Mouse (Mus musculus): Measurements from ENCODE around the gene Acpp. TPM values are rescaled to one million over a fixed set of nuclear protein-coding genes. Genes with fewer than 3 reads are reported as not detected.

Acpp gene
- polyA plus RNA-seq, 1 experiment from 2014 or later: 9.8 TPM

DNA sequence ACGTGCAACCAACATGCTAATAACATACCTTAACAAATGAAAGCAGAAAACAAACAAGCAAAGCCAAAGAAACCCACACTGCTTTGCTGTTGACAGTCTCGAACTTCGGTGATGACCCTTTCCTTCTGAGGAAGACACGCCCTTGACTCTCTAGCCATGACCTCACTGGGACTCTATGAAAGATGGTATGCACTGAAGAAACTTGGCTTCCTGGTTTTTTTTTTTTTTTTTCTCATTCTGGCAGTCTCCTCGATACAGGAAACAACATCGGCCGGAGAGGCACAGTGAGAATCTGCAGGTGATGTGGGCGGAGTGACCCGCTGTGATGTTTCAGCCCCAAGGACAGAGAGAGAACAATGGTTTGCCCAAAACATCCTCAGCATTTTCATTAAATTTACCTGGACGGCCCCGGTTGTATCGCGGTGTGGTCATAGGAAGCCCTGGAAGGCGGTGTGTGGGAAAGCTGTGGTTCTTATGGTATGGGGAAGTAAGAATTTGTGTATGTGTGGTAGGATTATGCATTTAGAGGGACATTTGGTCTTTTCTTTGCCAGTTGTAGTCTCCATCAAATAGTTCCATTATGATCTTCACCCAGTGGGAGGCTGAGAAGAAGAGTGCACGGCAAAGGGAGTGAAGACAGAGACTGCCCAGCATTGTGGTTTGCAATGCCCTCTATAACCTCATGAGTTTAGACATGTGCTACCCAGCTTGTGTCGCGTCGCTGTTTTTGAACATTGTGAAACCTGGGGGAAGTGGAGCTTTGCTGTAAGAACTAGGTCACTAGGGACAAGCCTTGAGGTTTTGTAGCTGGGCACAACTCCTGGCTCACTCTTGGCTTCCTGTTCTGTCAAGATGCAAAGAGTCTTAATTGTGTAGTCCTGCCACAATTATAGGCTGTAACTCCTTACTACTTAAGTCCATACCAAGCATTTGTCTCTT is 1.2 kb upstream of the Acpp start:
- Histone ChIP-seq H3K27ac (replicated peaks) (no peak overlapping the region), H3K4me2 (replicated peaks; ENCODE audit: low read depth) (no peak overlapping the region), H3K36me3 (ENCODE audit: control insufficient read depth, insufficient read depth, low read length) (no peaks in the 10 kb centered on the region), H3K4me1 (replicated peaks; ENCODE audit: control insufficient read depth, insufficient read depth) (no peaks in the 10 kb centered on the region), H3K9ac (ENCODE audit: low read length) (no peak overlapping the region), H3K9me3 (ENCODE audit: control insufficient read depth, low read length) (no peaks in the 10 kb centered on the region), H3K27me3 (ENCODE audit: control insufficient read depth, insufficient read depth, low read length) (no peaks in the 10 kb centered on the region), H3K4me3 (ENCODE audit: low read depth, low read length) (no peak overlapping the region)
- WGBS: 74% methylated on average over 18 of the region's 18 CpGs
- DNase-seq (ENCODE audit: low spot score) (no peak), ATAC-seq (ENCODE audit: low FRiP score, low TSS enrichment) (no peak)
- no peak for TF ChIP-seq CTCF (IDR thresholded peaks at IDR 0.05; ENCODE audit: low read depth)
- no peak for TF ChIP-seq EP300 (optimal IDR thresholded peaks at IDR 0.05)

DNA sequence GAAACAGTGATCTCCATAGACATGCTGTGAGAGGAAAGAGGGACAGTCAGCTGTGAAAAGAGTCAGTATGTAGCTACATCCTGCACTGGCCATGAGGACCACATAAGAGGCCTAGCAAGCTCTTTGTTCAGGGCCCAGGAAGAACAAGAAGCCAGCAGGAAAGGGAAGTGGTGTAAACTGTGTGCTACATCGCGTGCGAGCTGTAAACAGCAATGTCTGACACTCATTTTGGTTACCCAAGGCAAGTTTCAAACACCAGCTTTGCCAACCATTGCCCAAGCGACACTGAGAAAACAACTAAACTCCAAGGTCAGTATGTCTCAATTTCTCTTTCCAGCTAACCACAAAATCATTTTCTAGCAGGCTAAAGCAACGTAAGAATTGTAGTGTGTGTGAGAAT is 6.2 kb downstream of the Acpp start:
- no peak for TF ChIP-seq CTCF (IDR thresholded peaks at IDR 0.05; ENCODE audit: low read depth)
- no peak for TF ChIP-seq EP300 (optimal IDR thresholded peaks at IDR 0.05)
- 82% methylated on average over 5 of the region's 5 CpGs for WGBS
- ATAC-seq (ENCODE audit: low FRiP score, low TSS enrichment): no peak

DNA sequence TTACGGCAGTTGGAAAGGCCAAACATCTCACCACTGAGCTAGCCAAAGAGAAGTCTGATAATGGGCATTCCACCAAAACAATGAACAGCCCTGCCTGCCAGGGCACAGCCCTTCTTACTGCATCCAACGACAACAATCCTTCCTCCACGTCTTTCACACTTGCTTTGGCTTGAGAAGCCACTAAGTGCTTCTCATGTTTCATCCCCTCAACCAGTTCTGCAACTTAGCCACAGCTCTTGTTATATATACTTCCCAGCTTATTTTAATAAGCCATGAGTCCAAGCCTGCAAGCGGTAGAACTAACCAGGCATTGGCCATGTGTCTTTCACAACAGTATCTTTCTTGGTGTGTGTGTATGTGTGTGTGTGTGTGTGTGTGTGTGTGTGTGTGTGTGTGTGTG is 8.9 kb downstream of the Acpp start:
- no peak for ATAC-seq (ENCODE audit: low FRiP score, low TSS enrichment)
- 51% methylated on average over 4 of the region's 4 CpGs for WGBS
- no peaks in the 10 kb centered on the region for H3K36me3 ChIP-seq (ENCODE audit: control insufficient read depth, insufficient read depth, low read length)
- H3K27ac ChIP-seq (replicated peaks): no peak overlapping the region
- no peak overlapping the region for H3K4me2 ChIP-seq (replicated peaks; ENCODE audit: low read depth)
- no peak overlapping the region for H3K4me3 ChIP-seq (ENCODE audit: low read depth, low read length)
- TF ChIP-seq EP300 (optimal IDR thresholded peaks at IDR 0.05) (no peak), CTCF (IDR thresholded peaks at IDR 0.05; ENCODE audit: low read depth) (no peak)
- H3K4me1 ChIP-seq (replicated peaks; ENCODE audit: control insufficient read depth, insufficient read depth): no peaks in the 10 kb centered on the region
- DNase-seq (ENCODE audit: low spot score): no peak
- H3K9ac ChIP-seq (ENCODE audit: low read length): no peak overlapping the region
- H3K9me3 ChIP-seq (ENCODE audit: control insufficient read depth, low read length): no peaks in the 10 kb centered on the region
- no peaks in the 10 kb centered on the region for H3K27me3 ChIP-seq (ENCODE audit: control insufficient read depth, insufficient read depth, low read length)

More for the DNA sequence above, 6.2 kb downstream of the Acpp start:
- DNase-seq (ENCODE audit: low spot score): no peak
- Histone ChIP-seq H3K4me3 (ENCODE audit: low read depth, low read length) (no peak overlapping the region), H3K4me1 (replicated peaks; ENCODE audit: control insufficient read depth, insufficient read depth) (no peaks in the 10 kb centered on the region), H3K36me3 (ENCODE audit: control insufficient read depth, insufficient read depth, low read length) (no peaks in the 10 kb centered on the region), H3K9ac (ENCODE audit: low read length) (no peak overlapping the region), H3K4me2 (replicated peaks; ENCODE audit: low read depth) (no peak overlapping the region), H3K27ac (replicated peaks) (no peak overlapping the region), H3K27me3 (ENCODE audit: control insufficient read depth, insufficient read depth, low read length) (no peaks in the 10 kb centered on the region), H3K9me3 (ENCODE audit: control insufficient read depth, low read length) (no peaks in the 10 kb centered on the region)

DNA sequence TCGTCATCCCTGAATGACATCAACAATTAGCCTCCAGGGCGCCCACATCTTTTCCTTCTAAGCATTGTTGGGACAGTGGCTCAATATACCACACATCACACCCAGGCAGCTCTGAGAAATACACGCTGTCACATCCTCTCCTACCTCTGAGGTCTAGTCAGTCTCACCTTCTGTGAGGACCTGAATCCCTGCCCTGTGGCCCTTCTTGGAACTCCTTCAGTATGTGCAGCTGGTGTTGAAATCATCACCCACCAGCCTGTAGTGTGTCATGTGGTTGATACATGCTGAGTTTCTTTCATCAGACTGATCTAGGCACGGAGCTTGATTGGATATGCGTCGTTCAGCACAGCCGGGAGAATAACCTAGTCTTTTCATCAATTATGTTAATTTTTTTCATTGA is 16.0 kb downstream of the Acpp start:
- DNase-seq (ENCODE audit: low spot score) (no peak), ATAC-seq (ENCODE audit: low FRiP score, low TSS enrichment) (no peak)
- H3K27me3 ChIP-seq (ENCODE audit: control insufficient read depth, insufficient read depth, low read length): no peaks in the 10 kb centered on the region
- WGBS: 75% methylated on average over 7 of the region's 7 CpGs
- H3K4me3 ChIP-seq (ENCODE audit: low read depth, low read length): no peak overlapping the region
- no peak overlapping the region for H3K9ac ChIP-seq (ENCODE audit: low read length)
- no peaks in the 10 kb centered on the region for H3K4me1 ChIP-seq (replicated peaks; ENCODE audit: control insufficient read depth, insufficient read depth)
- no peak for TF ChIP-seq CTCF (IDR thresholded peaks at IDR 0.05; ENCODE audit: low read depth)
- no peak for TF ChIP-seq EP300 (optimal IDR thresholded peaks at IDR 0.05)
- H3K9me3 ChIP-seq (ENCODE audit: control insufficient read depth, low read length): no peaks in the 10 kb centered on the region
- H3K27ac ChIP-seq (replicated peaks): no peak overlapping the region
- no peaks in the 10 kb centered on the region for H3K36me3 ChIP-seq (ENCODE audit: control insufficient read depth, insufficient read depth, low read length)
- H3K4me2 ChIP-seq (replicated peaks; ENCODE audit: low read depth): no peak overlapping the region

DNA sequence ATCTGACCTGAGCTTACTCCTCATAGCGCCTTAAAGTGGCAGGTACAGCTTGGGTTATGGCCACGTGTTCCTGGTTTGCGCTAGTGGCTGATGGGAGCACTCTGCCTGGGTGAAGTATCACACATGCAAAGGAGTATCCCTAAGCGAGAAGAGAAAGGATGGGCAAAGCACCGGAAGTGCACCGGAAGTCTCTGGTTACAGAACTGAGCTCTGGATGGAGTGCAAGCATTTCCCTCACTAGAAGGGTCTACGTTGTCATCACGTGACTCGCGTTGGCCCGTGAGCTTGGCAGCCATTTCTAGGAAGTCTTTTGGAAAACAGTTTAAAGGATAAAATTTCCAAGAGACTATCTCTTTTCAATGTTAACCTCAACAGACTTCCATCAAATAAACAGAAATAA is 21.2 kb downstream of the Acpp start:
- TF ChIP-seq CTCF (IDR thresholded peaks at IDR 0.05; ENCODE audit: low read depth): no peak
- no peak for TF ChIP-seq EP300 (optimal IDR thresholded peaks at IDR 0.05)
- Histone ChIP-seq H3K36me3 (ENCODE audit: control insufficient read depth, insufficient read depth, low read length) (no peaks in the 10 kb centered on the region), H3K4me3 (ENCODE audit: low read depth, low read length) (no peak overlapping the region), H3K27ac (replicated peaks) (no peak overlapping the region), H3K27me3 (ENCODE audit: control insufficient read depth, insufficient read depth, low read length) (no peaks in the 10 kb centered on the region), H3K4me2 (replicated peaks; ENCODE audit: low read depth) (no peak overlapping the region), H3K9me3 (ENCODE audit: control insufficient read depth, low read length) (no peaks in the 10 kb centered on the region), H3K4me1 (replicated peaks; ENCODE audit: control insufficient read depth, insufficient read depth) (no peaks in the 10 kb centered on the region), H3K9ac (ENCODE audit: low read length) (no peak overlapping the region)
- ATAC-seq (ENCODE audit: low FRiP score, low TSS enrichment) (no peak), DNase-seq (ENCODE audit: low spot score) (no peak)
- WGBS: 89% methylated on average over 11 of the region's 11 CpGs

DNA sequence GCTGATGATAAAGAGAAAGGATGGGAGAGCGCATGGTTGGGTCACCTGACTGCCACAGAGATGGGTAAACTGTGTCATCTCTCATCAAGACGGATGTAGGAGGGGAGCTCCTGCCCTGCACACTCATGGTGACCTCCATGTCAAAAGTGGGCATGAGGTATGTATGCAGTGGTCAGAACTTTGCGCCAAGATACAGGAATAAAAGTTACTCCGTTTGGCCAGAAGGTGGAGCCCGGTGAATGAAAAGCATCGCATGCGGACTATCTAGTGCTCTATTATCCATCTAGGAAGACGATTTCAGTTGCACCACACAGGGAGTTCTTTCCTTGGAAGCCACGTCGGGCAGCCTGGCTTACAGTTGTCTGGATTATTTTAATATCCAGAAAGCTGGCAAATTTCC is 22.0 kb downstream of the Acpp start:
- Histone ChIP-seq H3K36me3 (ENCODE audit: control insufficient read depth, insufficient read depth, low read length) (no peaks in the 10 kb centered on the region), H3K4me2 (replicated peaks; ENCODE audit: low read depth) (no peak overlapping the region), H3K4me1 (replicated peaks; ENCODE audit: control insufficient read depth, insufficient read depth) (no peaks in the 10 kb centered on the region), H3K9ac (ENCODE audit: low read length) (no peak overlapping the region), H3K9me3 (ENCODE audit: control insufficient read depth, low read length) (no peaks in the 10 kb centered on the region), H3K27ac (replicated peaks) (no peak overlapping the region), H3K4me3 (ENCODE audit: low read depth, low read length) (no peak overlapping the region), H3K27me3 (ENCODE audit: control insufficient read depth, insufficient read depth, low read length) (no peaks in the 10 kb centered on the region)
- peak; percentile 57 for DNase-seq (ENCODE audit: low spot score)
- ATAC-seq (ENCODE audit: low FRiP score, low TSS enrichment): peak; percentile 56; the same call in 1 of the 2 replicates
- WGBS: 10% methylated on average over 10 of the region's 10 CpGs
- no peak for TF ChIP-seq EP300 (optimal IDR thresholded peaks at IDR 0.05)
- TF ChIP-seq CTCF (IDR thresholded peaks at IDR 0.05; ENCODE audit: low read depth): peak; percentile 81
